Mouse (Mus musculus) ES-CJ7 (cell line): ENCODE measurements around the gene Cacna1a.
A peak's percentile ranks its signal among the peaks of the same experiment; 100 is the strongest.

Experiments used
- DNase-seq: peaks from one replicate; pipeline ENCODE4 v3.0.0; 2011; ENCODE audit warnings: low read depth, low spot score

Cacna1a gene

GRCm38 (mm10) chr8:84635397-84636050, 247.3 kb downstream of the Cacna1a start:
- DNase-seq, result no peak

DNA sequence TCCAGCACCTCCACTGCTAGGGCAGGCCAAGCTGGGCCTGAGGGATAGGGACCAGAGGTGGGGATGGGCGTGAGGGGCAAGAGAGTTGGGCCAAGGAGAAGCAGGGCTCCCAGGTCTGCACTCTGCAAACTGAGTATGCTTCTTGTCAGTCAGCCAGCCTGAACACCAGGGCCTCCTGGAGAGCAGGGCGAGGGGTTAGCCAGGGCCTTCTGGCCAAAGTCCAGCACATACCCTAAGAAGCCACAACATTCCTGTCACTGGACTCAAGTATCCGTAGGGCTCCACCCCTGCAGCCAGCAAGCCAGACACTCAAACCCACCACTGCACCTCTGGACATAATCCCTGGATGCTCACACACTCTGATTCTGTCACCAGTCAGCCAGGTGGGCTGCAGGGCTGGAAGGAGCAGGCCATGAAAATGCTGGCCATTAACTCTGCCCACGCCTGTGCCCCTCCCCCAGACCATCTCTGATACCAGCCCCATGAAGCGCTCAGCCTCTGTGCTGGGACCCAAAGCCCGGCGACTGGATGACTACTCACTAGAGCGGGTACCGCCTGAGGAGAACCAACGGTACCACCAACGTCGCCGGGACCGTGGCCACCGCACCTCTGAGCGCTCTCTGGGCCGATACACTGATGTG, 247.9 kb downstream of the Cacna1a start:
- DNase-seq, result no peak

DNA sequence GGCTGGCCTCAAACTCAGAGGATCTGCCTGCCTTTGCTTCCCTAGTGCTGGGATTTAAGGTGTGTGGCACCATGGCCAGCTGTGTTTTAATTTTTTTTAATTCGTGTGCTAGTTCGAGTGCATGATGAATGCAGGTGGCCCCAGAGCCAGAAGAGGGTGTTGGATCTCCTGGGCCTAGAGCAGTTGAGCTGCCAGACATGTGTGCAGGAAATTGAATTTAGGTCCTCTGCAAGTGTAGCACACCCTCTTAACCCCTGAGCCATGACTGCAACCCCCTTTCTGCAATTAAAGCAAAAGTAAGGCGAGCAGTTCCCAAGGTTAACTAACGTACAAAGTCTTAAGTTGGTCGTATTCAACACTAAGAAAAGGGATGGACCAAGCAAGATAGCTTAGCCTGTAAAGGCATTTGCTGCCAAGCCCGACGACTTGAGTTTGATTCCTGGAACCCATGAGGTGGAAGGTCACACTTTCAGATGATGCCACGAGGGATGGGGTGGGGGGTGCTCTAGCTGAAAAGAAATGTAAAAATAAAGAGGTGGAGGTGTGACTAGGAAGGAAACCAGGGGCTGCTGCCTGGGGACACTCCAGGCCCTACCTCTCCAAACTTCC, 249.8 kb downstream of the Cacna1a start:
- DNase-seq, result peak; percentile 61

GRCm38 (mm10) chr8:84638555-84639161, 250.4 kb downstream of the Cacna1a start:
- DNase-seq, result no peak

GRCm38 (mm10) chr8:84639162-84640009, 251.1 kb downstream of the Cacna1a start:
- DNase-seq, result peak; percentile 95

GRCm38 (mm10) chr8:84640010-84640588, 251.9 kb downstream of the Cacna1a start:
- DNase-seq, result peak; percentile 48

DNA sequence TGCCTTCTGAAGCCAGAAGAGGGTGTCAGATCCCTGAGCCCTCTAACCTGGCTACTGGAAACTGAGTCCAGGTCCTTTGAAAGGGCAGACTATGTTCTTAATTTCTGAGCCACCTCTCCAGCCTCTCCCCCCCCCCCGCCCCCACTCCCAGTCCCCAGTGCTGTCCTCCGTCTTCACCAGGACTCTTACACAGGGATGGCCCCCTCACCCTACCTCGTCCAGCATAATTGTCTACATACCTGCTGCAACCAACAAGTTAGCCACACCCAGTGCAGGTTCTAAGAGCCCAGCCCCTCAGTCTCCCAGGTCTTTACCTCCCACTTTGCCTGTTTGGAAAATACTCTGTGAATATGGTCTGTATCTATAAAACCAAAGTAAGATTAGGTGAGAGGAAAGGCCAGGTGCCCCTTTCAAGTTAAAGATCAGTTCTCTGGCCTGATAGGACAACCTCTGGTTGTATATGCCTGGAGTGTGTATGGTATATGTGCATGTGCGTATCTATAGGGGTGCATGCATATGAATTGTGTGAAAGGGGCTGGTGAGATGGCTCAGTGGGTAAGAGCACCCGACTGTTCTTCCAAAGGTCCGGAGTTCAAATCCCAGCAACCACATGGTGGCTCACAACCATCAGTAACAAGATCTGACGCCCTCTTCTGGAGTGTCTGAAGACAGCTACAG, 252.5 kb downstream of the Cacna1a start:
- DNase-seq, result peak; percentile 30

- DNase-seq, result peak; percentile 37
Observed at GRCm38 (mm10) chr8:84641578-84642361, 253.5 kb downstream of the Cacna1a start.

DNA sequence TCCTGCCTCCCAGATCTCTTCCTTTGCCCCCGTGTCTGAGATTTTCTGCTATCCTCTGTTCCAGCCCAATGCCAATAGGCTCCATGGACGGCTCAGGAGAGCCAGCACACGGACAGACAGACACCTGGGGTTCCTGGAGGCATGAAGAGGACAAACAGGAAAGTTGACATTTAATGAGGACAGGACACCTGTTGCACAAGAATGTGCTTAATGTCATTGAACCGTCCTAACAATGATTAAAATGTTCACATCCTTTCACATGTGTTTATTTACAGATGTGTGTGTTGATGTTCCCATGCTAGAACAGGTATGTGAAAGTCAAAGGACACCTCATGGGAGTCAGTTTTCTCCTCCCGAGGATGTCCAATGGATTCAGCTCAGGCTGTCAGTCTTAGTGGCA, 254.8 kb downstream of the Cacna1a start:
- DNase-seq, result peak; percentile 4

DNA sequence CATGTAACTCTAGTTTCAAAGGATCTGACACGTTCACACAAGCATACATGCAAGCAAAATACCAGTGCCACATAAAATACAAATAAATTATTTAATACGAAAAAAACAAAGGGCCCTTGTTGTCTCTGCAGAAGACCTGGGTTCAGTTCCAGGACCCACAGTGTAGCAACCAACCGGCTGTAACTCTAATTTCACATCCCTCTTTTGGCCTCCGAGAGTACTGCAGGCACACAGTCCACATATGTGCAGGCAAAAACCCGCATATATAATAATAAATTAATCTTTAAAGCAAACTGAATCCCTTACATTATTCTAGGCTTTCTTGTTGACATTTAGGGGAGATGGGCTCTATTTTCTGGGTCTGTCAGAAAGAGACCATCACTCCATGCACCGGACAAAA, 258.6 kb downstream of the Cacna1a start:
- DNase-seq, result no peak

- peak; percentile 95 for DNase-seq
Observed at GRCm38 (mm10) chr8:84647461-84647901, 259.2 kb downstream of the Cacna1a start.

GRCm38 (mm10) chr8:84650213-84650612, 262.0 kb downstream of the Cacna1a start:
- peak; percentile 100 for DNase-seq

- DNase-seq, result no peak
Observed at GRCm38 (mm10) chr8:84653092-84653631, 264.9 kb downstream of the Cacna1a start.

GRCm38 (mm10) chr8:84654597-84654996, 266.4 kb downstream of the Cacna1a start:
- DNase-seq, result peak; percentile 91

- peak; percentile 96 for DNase-seq
Observed at GRCm38 (mm10) chr8:84655336-84656190, 267.3 kb downstream of the Cacna1a start.

GRCm38 (mm10) chr8:84656191-84656525, 267.9 kb downstream of the Cacna1a start:
- DNase-seq, result no peak

DNA sequence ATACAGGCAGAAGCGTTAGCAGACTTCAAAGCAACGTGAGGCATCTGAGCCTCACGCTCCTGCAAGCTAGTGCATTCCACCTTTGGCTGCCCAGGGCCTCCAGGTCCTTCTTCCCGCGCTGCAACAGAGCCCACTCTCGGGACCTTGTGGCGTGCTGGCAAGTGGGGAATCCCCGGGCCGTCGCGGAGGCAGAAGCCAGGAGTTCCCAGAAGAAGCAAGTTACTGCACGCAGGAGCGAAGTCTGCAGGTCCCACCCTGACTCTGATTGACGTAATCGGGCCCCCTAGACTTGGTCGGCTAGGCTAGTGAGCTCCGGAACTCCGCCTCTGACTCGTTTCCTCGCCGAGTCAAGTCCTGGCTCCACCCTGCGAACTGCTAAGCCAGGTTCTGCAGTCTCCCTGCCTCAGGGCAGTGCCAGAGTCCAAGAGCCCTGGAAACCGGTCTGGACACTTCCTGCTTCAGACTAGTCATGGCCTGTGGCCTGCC, 268.4 kb downstream of the Cacna1a start:
- DNase-seq, result peak; percentile 97

- no peak for DNase-seq
Observed at GRCm38 (mm10) chr8:84657203-84657602, 269.0 kb downstream of the Cacna1a start.
